Mouse (Mus musculus): Measurements from ENCODE around the gene Gm49450.

Gm49450 gene

GRCm38 (mm10) chr15:98953401-98954356, at the start of gene Gm49450, which contains the start of gene Tuba1a:
Gm49450 (minus strand) TSS chr15:98953551.
Tuba1a (minus strand) TSS chr15:98953703.
- DNase-seq: peak; percentile 100

- DNase-seq: peak; percentile 61
These were observed 48.1 kb upstream of the Gm49450 start for GRCm38 (mm10) chr15:99001451-99001931.

- peak; percentile 83 for DNase-seq
These were observed 47.4 kb upstream of the Gm49450 start for GRCm38 (mm10) chr15:99000535-99001283.

GRCm38 (mm10) chr15:98998775-98999157, 45.4 kb upstream of the Gm49450 start:
- no peak for DNase-seq

GRCm38 (mm10) chr15:98997938-98998774, 44.8 kb upstream of the Gm49450 start:
- no peak for DNase-seq

- DNase-seq: no peak
These were observed 43.5 kb upstream of the Gm49450 start for GRCm38 (mm10) chr15:98996840-98997239.

- DNase-seq: no peak
These were observed 41.7 kb upstream of the Gm49450 start for GRCm38 (mm10) chr15:98994957-98995520.

- DNase-seq: peak; percentile 94
These were observed 40.5 kb upstream of the Gm49450 start for GRCm38 (mm10) chr15:98993865-98994264.

GRCm38 (mm10) chr15:98993093-98993793, 39.9 kb upstream of the Gm49450 start:
- DNase-seq: peak; percentile 93

GRCm38 (mm10) chr15:98992086-98992912, 38.9 kb upstream of the Gm49450 start:
- peak; percentile 80 for DNase-seq

GRCm38 (mm10) chr15:98991540-98992050, 38.2 kb upstream of the Gm49450 start:
- no peak for DNase-seq

- peak; percentile 55 for DNase-seq
These were observed 37.6 kb upstream of the Gm49450 start for GRCm38 (mm10) chr15:98990669-98991539.

- DNase-seq: peak; percentile 84
These were observed 36.5 kb upstream of the Gm49450 start for GRCm38 (mm10) chr15:98989701-98990430.

GRCm38 (mm10) chr15:98988787-98989186, 35.4 kb upstream of the Gm49450 start:
- DNase-seq: no peak

GRCm38 (mm10) chr15:98987661-98988181, 34.4 kb upstream of the Gm49450 start:
- DNase-seq: no peak

- DNase-seq: peak; percentile 95
These were observed 33.8 kb upstream of the Gm49450 start for GRCm38 (mm10) chr15:98987077-98987630.

GRCm38 (mm10) chr15:98985982-98986715, 32.8 kb upstream of the Gm49450 start:
- DNase-seq: peak; percentile 67
